Mouse (Mus musculus): ENCODE data around the gene Rnf31. TPM values are rescaled to one million over a fixed set of nuclear protein-coding genes. Genes with fewer than 3 reads are reported as not detected.
A peak's percentile ranks its signal among the peaks of the same experiment; 100 is the strongest.

Gene Rnf31
- polyA plus RNA-seq, 1 experiment from 2014 or later = 9.5 TPM

- H3K4me2 ChIP-seq (replicated peaks; ENCODE audit: low read depth) = peak overlapping the region; percentile 86
- H3K9me3 ChIP-seq (ENCODE audit: control insufficient read depth, low read length) = no peaks in the 10 kb centered on the region
- ATAC-seq (ENCODE audit: low FRiP score, low TSS enrichment) (peak; percentile 44; the same call in 1 of the 2 replicates), DNase-seq (ENCODE audit: low spot score) (peak; percentile 39)
- 36% methylated on average over 6 of the region's 6 CpGs for WGBS
- H3K27me3 ChIP-seq (ENCODE audit: control insufficient read depth, insufficient read depth, low read length) = no peaks in the 10 kb centered on the region
- peaks cover 3% of the 10 kb centered on the region; the same call in 1 of the 2 replicates for H3K36me3 ChIP-seq (ENCODE audit: control insufficient read depth, insufficient read depth, low read length)
- H3K9ac ChIP-seq (ENCODE audit: low read length) = no peak overlapping the region
- H3K4me1 ChIP-seq (replicated peaks; ENCODE audit: control insufficient read depth, insufficient read depth) = peaks cover 3% of the 10 kb centered on the region; the same call in 1 of the 2 replicates
- H3K27ac ChIP-seq (replicated peaks) = peak overlapping the region; percentile 73
- no peak for TF ChIP-seq EP300 (optimal IDR thresholded peaks at IDR 0.05)
- no peak for TF ChIP-seq CTCF (IDR thresholded peaks at IDR 0.05; ENCODE audit: low read depth)
- H3K4me3 ChIP-seq (ENCODE audit: low read depth, low read length) = peak overlapping the region; percentile 53
Observed at GRCm38 (mm10) chr14:55585566-55585960, 5.9 kb upstream of the Rnf31 start.

GRCm38 (mm10) chr14:55586149-55586548, 5.4 kb upstream of the Rnf31 start:
- Histone ChIP-seq H3K9me3 (ENCODE audit: control insufficient read depth, low read length) (no peaks in the 10 kb centered on the region), H3K27ac (replicated peaks) (peak overlapping the region; percentile 73), H3K4me1 (replicated peaks; ENCODE audit: control insufficient read depth, insufficient read depth) (peaks cover 3% of the 10 kb centered on the region; the same call in 1 of the 2 replicates), H3K4me3 (ENCODE audit: low read depth, low read length) (no peak overlapping the region), H3K36me3 (ENCODE audit: control insufficient read depth, insufficient read depth, low read length) (no peaks in the 10 kb centered on the region), H3K4me2 (replicated peaks; ENCODE audit: low read depth) (no peak overlapping the region), H3K9ac (ENCODE audit: low read length) (no peak overlapping the region), H3K27me3 (ENCODE audit: control insufficient read depth, insufficient read depth, low read length) (no peaks in the 10 kb centered on the region)
- ATAC-seq (ENCODE audit: low FRiP score, low TSS enrichment) (no peak), DNase-seq (ENCODE audit: low spot score) (no peak)
- 90% methylated on average over 2 of the region's 2 CpGs for WGBS
- no peak for TF ChIP-seq EP300 (optimal IDR thresholded peaks at IDR 0.05)
- peak; percentile 20; the same call in 1 of the 2 replicates for TF ChIP-seq CTCF (IDR thresholded peaks at IDR 0.05; ENCODE audit: low read depth)

- Histone ChIP-seq H3K36me3 (ENCODE audit: control insufficient read depth, insufficient read depth, low read length) (no peaks in the 10 kb centered on the region), H3K4me1 (replicated peaks; ENCODE audit: control insufficient read depth, insufficient read depth) (peaks cover 5% of the 10 kb centered on the region), H3K9ac (ENCODE audit: low read length) (no peak overlapping the region), H3K4me3 (ENCODE audit: low read depth, low read length) (no peak overlapping the region), H3K27ac (replicated peaks) (no peak overlapping the region), H3K27me3 (ENCODE audit: control insufficient read depth, insufficient read depth, low read length) (no peaks in the 10 kb centered on the region), H3K9me3 (ENCODE audit: control insufficient read depth, low read length) (no peaks in the 10 kb centered on the region), H3K4me2 (replicated peaks; ENCODE audit: low read depth) (no peak overlapping the region)
- ATAC-seq (ENCODE audit: low FRiP score, low TSS enrichment) (no peak), DNase-seq (ENCODE audit: low spot score) (no peak)
- TF ChIP-seq CTCF (IDR thresholded peaks at IDR 0.05; ENCODE audit: low read depth) = no peak
- TF ChIP-seq EP300 (optimal IDR thresholded peaks at IDR 0.05) = no peak
- 91% methylated on average over 5 of the region's 5 CpGs for WGBS
Observed at GRCm38 (mm10) chr14:55589271-55589670, 2.2 kb upstream of the Rnf31 start.

- Histone ChIP-seq H3K9me3 (ENCODE audit: control insufficient read depth, low read length) (no peaks in the 10 kb centered on the region), H3K9ac (ENCODE audit: low read length) (peak overlapping the region; percentile 69), H3K4me1 (replicated peaks; ENCODE audit: control insufficient read depth, insufficient read depth) (peaks cover 2% of the 10 kb centered on the region; the same call in 1 of the 2 replicates), H3K4me2 (replicated peaks; ENCODE audit: low read depth) (peak overlapping the region; percentile 96), H3K36me3 (ENCODE audit: control insufficient read depth, insufficient read depth, low read length) (no peaks in the 10 kb centered on the region), H3K27me3 (ENCODE audit: control insufficient read depth, insufficient read depth, low read length) (no peaks in the 10 kb centered on the region), H3K27ac (replicated peaks) (peak overlapping the region; percentile 96), H3K4me3 (ENCODE audit: low read depth, low read length) (peak overlapping the region; percentile 72)
- ATAC-seq (ENCODE audit: low FRiP score, low TSS enrichment) (no peak), DNase-seq (ENCODE audit: low spot score) (no peak)
- WGBS = 68% methylated on average over 10 of the region's 11 CpGs
- no peak for TF ChIP-seq EP300 (optimal IDR thresholded peaks at IDR 0.05)
- TF ChIP-seq CTCF (IDR thresholded peaks at IDR 0.05; ENCODE audit: low read depth) = no peak
Observed at GRCm38 (mm10) chr14:55589771-55590448, 1.6 kb upstream of the Rnf31 start.

- WGBS = under 1% methylated on average over 22 of the region's 22 CpGs
Observed at GRCm38 (mm10) chr14:55590748-55591330, 669 bp upstream of the Rnf31 start, which contains the start of gene Psme2. Gene Psme2, minus strand, starts transcription at chr14:55591113.

GRCm38 (mm10) chr14:55592226-55592625, 718 bp downstream of the Rnf31 start:
- peak overlapping the region; percentile 96 for H3K4me2 ChIP-seq (replicated peaks; ENCODE audit: low read depth)
- H3K9me3 ChIP-seq (ENCODE audit: control insufficient read depth, low read length) = no peaks in the 10 kb centered on the region
- peak overlapping the region; percentile 91 for H3K9ac ChIP-seq (ENCODE audit: low read length)
- TF ChIP-seq CTCF (IDR thresholded peaks at IDR 0.05; ENCODE audit: low read depth) (no peak), EP300 (optimal IDR thresholded peaks at IDR 0.05) (no peak)
- peaks cover 2% of the 10 kb centered on the region; the same call in 1 of the 2 replicates for H3K4me1 ChIP-seq (replicated peaks; ENCODE audit: control insufficient read depth, insufficient read depth)
- H3K27me3 ChIP-seq (ENCODE audit: control insufficient read depth, insufficient read depth, low read length) = no peaks in the 10 kb centered on the region
- ATAC-seq (ENCODE audit: low FRiP score, low TSS enrichment) (no peak), DNase-seq (ENCODE audit: low spot score) (peak; percentile 40)
- WGBS = 3% methylated on average over 16 of the region's 16 CpGs
- peak overlapping the region; percentile 72 for H3K4me3 ChIP-seq (ENCODE audit: low read depth, low read length)
- peak overlapping the region; percentile 96 for H3K27ac ChIP-seq (replicated peaks)
- H3K36me3 ChIP-seq (ENCODE audit: control insufficient read depth, insufficient read depth, low read length) = peaks cover 17% of the 10 kb centered on the region

More at GRCm38 (mm10) chr14:55590748-55591330, 669 bp upstream of the Rnf31 start, which contains the start of gene Psme2:
- peak; percentile 94 for ATAC-seq (ENCODE audit: low FRiP score, low TSS enrichment)
- H3K27ac ChIP-seq (replicated peaks) = peak within 1 kb of the TSS; percentile 96
- H3K9me3 ChIP-seq (ENCODE audit: control insufficient read depth, low read length) = no peaks in the 10 kb centered on the region
- peaks cover 2% of the 10 kb centered on the region; the same call in 1 of the 2 replicates for H3K4me1 ChIP-seq (replicated peaks; ENCODE audit: control insufficient read depth, insufficient read depth)
- no peaks in the 10 kb centered on the region for H3K27me3 ChIP-seq (ENCODE audit: control insufficient read depth, insufficient read depth, low read length)
- peak within 1 kb of the TSS; percentile 72 for H3K4me3 ChIP-seq (ENCODE audit: low read depth, low read length)
- peak; percentile 38 for TF ChIP-seq CTCF (IDR thresholded peaks at IDR 0.05; ENCODE audit: low read depth)
- TF ChIP-seq EP300 (optimal IDR thresholded peaks at IDR 0.05) = no peak
- peak; percentile 96 for DNase-seq (ENCODE audit: low spot score)
- peak within 1 kb of the TSS; percentile 91 for H3K9ac ChIP-seq (ENCODE audit: low read length)
- peak within 1 kb of the TSS; percentile 96 for H3K4me2 ChIP-seq (replicated peaks; ENCODE audit: low read depth)
- peaks cover 4% of the 10 kb centered on the region for H3K36me3 ChIP-seq (ENCODE audit: control insufficient read depth, insufficient read depth, low read length)

Measured in stomach, postnatal 0 days (tissue).